Mouse (Mus musculus): ENCODE results near the gene Tnfrsf12a. TPM values are rescaled to one million over a fixed set of nuclear protein-coding genes. Genes with fewer than 3 reads are reported as not detected.

Tnfrsf12a gene
- polyA plus RNA-seq, 1 experiment from 2014 or later = 2.7 TPM

Other genes starting within 250 kb of the Tnfrsf12a start
- gene Vmn2r117, start 197.8 kb downstream of the Tnfrsf12a start, polyA plus RNA-seq (2016; fragmentation: Nextera tagmentation; extraction: Ambion mirVana) = not detected in 2 replicates
- gene Zfp213, start 113.2 kb downstream of the Tnfrsf12a start, polyA plus RNA-seq (2016; fragmentation: Nextera tagmentation; extraction: Ambion mirVana) = 25.3 and 27.5 TPM in 2 replicates
- gene Zfp13, start 78.0 kb downstream of the Tnfrsf12a start, polyA plus RNA-seq (2016; fragmentation: Nextera tagmentation; extraction: Ambion mirVana) = 22.5 and 23.4 TPM in 2 replicates
- gene Zscan10, start 76.6 kb downstream of the Tnfrsf12a start, polyA plus RNA-seq (2016; fragmentation: Nextera tagmentation; extraction: Ambion mirVana) = 0.92 and 0.94 TPM in 2 replicates
- 1.00 and 1.4 TPM in 2 replicates for gene Mmp25, start 32.2 kb downstream of the Tnfrsf12a start, polyA plus RNA-seq (2016; fragmentation: Nextera tagmentation; extraction: Ambion mirVana)
- gene Bicdl2, start 17.0 kb downstream of the Tnfrsf12a start, polyA plus RNA-seq (2016; fragmentation: Nextera tagmentation; extraction: Ambion mirVana) = 0.41 and 0.51 TPM in 2 replicates
- 34.0 and 45.4 TPM in 2 replicates for gene Hcfc1r1, start 3.9 kb downstream of the Tnfrsf12a start, polyA plus RNA-seq (2016; fragmentation: Nextera tagmentation; extraction: Ambion mirVana)
- 72.7 and 80.2 TPM in 2 replicates for gene Thoc6, start 3.6 kb downstream of the Tnfrsf12a start, polyA plus RNA-seq (2016; fragmentation: Nextera tagmentation; extraction: Ambion mirVana)
- gene Cldn6, start 1.8 kb upstream of the Tnfrsf12a start, polyA plus RNA-seq (2016; fragmentation: Nextera tagmentation; extraction: Ambion mirVana) = 20.8 and 54.2 TPM in 2 replicates
- 6.3 and 13.1 TPM in 2 replicates for gene Cldn9, start 6.6 kb upstream of the Tnfrsf12a start, polyA plus RNA-seq (2016; fragmentation: Nextera tagmentation; extraction: Ambion mirVana)
- gene 1520401A03Rik, start 45.3 kb upstream of the Tnfrsf12a start, polyA plus RNA-seq (2016; fragmentation: Nextera tagmentation; extraction: Ambion mirVana) = not detected in 2 replicates
- gene Pkmyt1, start 48.9 kb upstream of the Tnfrsf12a start, polyA plus RNA-seq (2016; fragmentation: Nextera tagmentation; extraction: Ambion mirVana) = 54.0 and 61.5 TPM in 2 replicates
- 28.8 and 43.6 TPM in 2 replicates for gene Paqr4, start 63.4 kb upstream of the Tnfrsf12a start, polyA plus RNA-seq (2016; fragmentation: Nextera tagmentation; extraction: Ambion mirVana)
- 3.4 and 4.3 TPM in 2 replicates for gene Kremen2, start 68.4 kb upstream of the Tnfrsf12a start, polyA plus RNA-seq (2016; fragmentation: Nextera tagmentation; extraction: Ambion mirVana)
- gene Flywch1, start 94.1 kb upstream of the Tnfrsf12a start, polyA plus RNA-seq (2016; fragmentation: Nextera tagmentation; extraction: Ambion mirVana) = 181 and 211 TPM in 2 replicates
- 22.9 and 34.9 TPM in 2 replicates for gene Flywch2, start 108.6 kb upstream of the Tnfrsf12a start, polyA plus RNA-seq (2016; fragmentation: Nextera tagmentation; extraction: Ambion mirVana)
- gene Srrm2, start 113.1 kb upstream of the Tnfrsf12a start, polyA plus RNA-seq (2016; fragmentation: Nextera tagmentation; extraction: Ambion mirVana) = 517 and 570 TPM in 2 replicates
- 1,118 and 1,222 TPM in 2 replicates for gene Elob, start 151.7 kb upstream of the Tnfrsf12a start, polyA plus RNA-seq (2016; fragmentation: Nextera tagmentation; extraction: Ambion mirVana)
- gene Prss33, start 158.6 kb upstream of the Tnfrsf12a start, polyA plus RNA-seq (2016; fragmentation: Nextera tagmentation; extraction: Ambion mirVana) = 0.24 TPM in 1 of 2 replicates, not detected in the other
- not detected in 2 replicates for gene Prss32, start 166.4 kb upstream of the Tnfrsf12a start, polyA plus RNA-seq (2016; fragmentation: Nextera tagmentation; extraction: Ambion mirVana)
- 1.6 and 1.9 TPM in 2 replicates for gene Prss41, start 166.7 kb upstream of the Tnfrsf12a start, polyA plus RNA-seq (2016; fragmentation: Nextera tagmentation; extraction: Ambion mirVana)
- gene Prss21, start 190.6 kb upstream of the Tnfrsf12a start, polyA plus RNA-seq (2016; fragmentation: Nextera tagmentation; extraction: Ambion mirVana) = not detected in 2 replicates
- gene Dcpp1, start 203.4 kb upstream of the Tnfrsf12a start, polyA plus RNA-seq (2016; fragmentation: Nextera tagmentation; extraction: Ambion mirVana) = not detected in 2 replicates
- gene Dcpp2, start 203.4 kb upstream of the Tnfrsf12a start, polyA plus RNA-seq (2016; fragmentation: Nextera tagmentation; extraction: Ambion mirVana) = not detected in 2 replicates
- gene Dcpp3, start 240.0 kb upstream of the Tnfrsf12a start, polyA plus RNA-seq (2016; fragmentation: Nextera tagmentation; extraction: Ambion mirVana) = not detected in 2 replicates

All from hindbrain, embryonic 10.5 days (tissue).